Mouse (Mus musculus) myocyte (in vitro differentiated cells): ENCODE measurements around the gene Olfr1042. TPM values are rescaled to one million over a fixed set of nuclear protein-coding genes. Genes with fewer than 3 reads are reported as not detected.

Experiments used
- H3K27me3 ChIP-seq: one replicate; pipeline ENCODE4 v1.6.1; 2011; ENCODE audit not compliant: control insufficient read depth, insufficient read depth, insufficient read length
- H3K36me3 ChIP-seq: one replicate; pipeline ENCODE4 v1.6.1; 2011; ENCODE audit not compliant: control insufficient read depth, insufficient read depth
- H3K4me2 ChIP-seq: one replicate; pipeline ENCODE4 v1.6.1; 2011; ENCODE audit warnings: low read depth, control low read depth
- H3K4me3 ChIP-seq: one replicate; pipeline ENCODE4 v1.5.1; 2011; ENCODE audit warnings: mild to moderate bottlenecking, control low read depth, moderate library complexity
- H3K79me2 ChIP-seq: one replicate; pipeline ENCODE4 v1.6.1; 2011; ENCODE audit not compliant: control insufficient read depth, insufficient read depth
- H3ac ChIP-seq: one replicate; pipeline ENCODE4 v1.6.1; 2011; ENCODE audit not compliant: control insufficient read depth, insufficient read length
- E2F4 ChIP-seq: IDR thresholded peaks from one replicate; pipeline ENCODE4 v1.6.1; 2011; ENCODE audit warnings: mild to moderate bottlenecking, control low read depth, moderate library complexity; ENCODE audit not compliant: insufficient read depth
- MAX ChIP-seq: IDR thresholded peaks from one replicate; pipeline ENCODE4 v1.6.1; 2011; ENCODE audit warnings: low read depth, mild to moderate bottlenecking, control low read depth
- MYOD1 ChIP-seq, 3 experiments: IDR thresholded peaks; one replicate each; pipeline ENCODE4 v1.6.1; 2011; ENCODE audit warnings: control low read depth in 2 of 3, low read depth in 2 of 3, mild to moderate bottlenecking in 2 of 3, moderate library complexity in 1 of 3; ENCODE audit not compliant: insufficient read length in 2 of 3, control insufficient read depth in 1 of 3
- MYOG ChIP-seq, 3 experiments: IDR thresholded peaks; one replicate each; pipeline ENCODE4 v1.6.1; 2011; ENCODE audit warnings: control low read depth in 2 of 3, low read depth in 2 of 3, mild to moderate bottlenecking in 2 of 3; ENCODE audit not compliant: insufficient read length in 2 of 3, control insufficient read depth in 1 of 3, insufficient read depth in 1 of 3
- POLR2AphosphoS2 ChIP-seq: IDR thresholded peaks from one replicate; pipeline ENCODE4 v1.6.1; 2011; ENCODE audit warnings: low read depth, control low read depth; ENCODE audit not compliant: insufficient read length
- USF1 ChIP-seq: IDR thresholded peaks from one replicate; pipeline ENCODE4 v1.6.1; 2011; ENCODE audit warnings: low read depth, mild to moderate bottlenecking, control low read depth, moderate library complexity
- polyA plus RNA-seq: library from polyadenylated mRNA; unstranded; fragments of >200 nt; fragmentation: generic; extraction: Trizol; gene quantifications from one replicate; pipeline ENCODE4 v1.2.1, GENCODE M21; 2012; ENCODE audit warnings: missing spikeins

Olfr1042 gene
- polyA plus RNA-seq, 1 experiment = not detected

DNA sequence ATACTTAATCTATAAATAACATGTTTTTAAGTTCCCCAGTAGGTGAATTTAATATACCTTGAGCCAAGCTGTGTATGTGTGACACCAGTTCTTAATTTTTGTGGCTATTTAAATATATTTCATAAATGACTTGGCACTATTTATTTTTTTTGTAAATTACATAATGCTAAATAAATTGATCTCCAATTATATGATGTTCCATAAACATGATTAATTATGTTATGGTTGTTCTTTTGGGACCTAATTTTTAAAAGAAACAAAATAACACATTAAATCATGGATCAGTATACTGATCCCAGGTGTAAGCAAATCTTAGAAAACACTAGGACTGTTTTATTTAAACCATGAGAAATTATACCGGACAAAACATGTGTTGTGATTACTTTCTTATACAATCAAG lies 25.8 kb downstream of the Olfr1042 start, which contains the start of gene Olfr1039:
Gene Olfr1039, minus strand, starts transcription at position 101 of the 400 bp plus-strand sequence.
- TF ChIP-seq MAX = no peak
- TF ChIP-seq E2F4 = no peak
- TF ChIP-seq USF1 = no peak
- TF ChIP-seq MYOD1 (IDR thresholded peaks at IDR 0.05; ENCODE audit: control insufficient read depth in 1 of 3, insufficient read length in 2 of 3, low read depth in 2 of 3) = no peak
- TF ChIP-seq POLR2AphosphoS2 = no peak
- TF ChIP-seq MYOG (IDR thresholded peaks at IDR 0.05; ENCODE audit: control insufficient read depth in 1 of 3, insufficient read depth in 1 of 3, insufficient read length in 2 of 3, low read depth in 2 of 3) = no peak
- Histone ChIP-seq H3ac (no peak within 1 kb of the TSS), H3K4me2 (no peak within 1 kb of the TSS), H3K79me2 (no peaks in the 10 kb centered on the region), H3K27me3 (no peaks in the 10 kb centered on the region), H3K4me3 (no peak within 1 kb of the TSS), H3K36me3 (no peaks in the 10 kb centered on the region)

Other genes starting within 250 kb of the Olfr1042 start
- not detected for gene Olfr1025-ps1, start 246.6 kb downstream of the Olfr1042 start, polyA plus RNA-seq
- gene Olfr1026, start 240.3 kb downstream of the Olfr1042 start, polyA plus RNA-seq = not detected
- gene Olfr1028, start 211.4 kb downstream of the Olfr1042 start, polyA plus RNA-seq = not detected
- gene Olfr1029, start 187.9 kb downstream of the Olfr1042 start, polyA plus RNA-seq = not detected
- not detected for gene Olfr1030, start 182.6 kb downstream of the Olfr1042 start, polyA plus RNA-seq
- gene Olfr1031, start 171.5 kb downstream of the Olfr1042 start, polyA plus RNA-seq = not detected
- not detected for gene Olfr1032, start 156.3 kb downstream of the Olfr1042 start, polyA plus RNA-seq
- not detected for gene Olfr1033, start 141.2 kb downstream of the Olfr1042 start, polyA plus RNA-seq
- not detected for gene Olfr1034, start 116.0 kb downstream of the Olfr1042 start, polyA plus RNA-seq
- not detected for gene Olfr1036, start 87.8 kb downstream of the Olfr1042 start, polyA plus RNA-seq
- not detected for gene Olfr1037, start 74.5 kb downstream of the Olfr1042 start, polyA plus RNA-seq
- not detected for gene Olfr1039, start 25.9 kb downstream of the Olfr1042 start, polyA plus RNA-seq
- gene Olfr1040, start 15.1 kb downstream of the Olfr1042 start, polyA plus RNA-seq = not detected
- gene Olfr1043, start 5.7 kb upstream of the Olfr1042 start, polyA plus RNA-seq = not detected
- gene Olfr1044, start 16.0 kb upstream of the Olfr1042 start, polyA plus RNA-seq = not detected
- not detected for gene Olfr52, start 23.8 kb upstream of the Olfr1042 start, polyA plus RNA-seq
- not detected for gene Olfr1045, start 41.2 kb upstream of the Olfr1042 start, polyA plus RNA-seq
- not detected for gene Olfr1046, start 57.5 kb upstream of the Olfr1042 start, polyA plus RNA-seq
- not detected for gene Olfr1047, start 69.6 kb upstream of the Olfr1042 start, polyA plus RNA-seq
- not detected for gene Olfr1048, start 78.5 kb upstream of the Olfr1042 start, polyA plus RNA-seq
- not detected for gene Olfr1049, start 96.5 kb upstream of the Olfr1042 start, polyA plus RNA-seq
- gene Olfr1051, start 117.2 kb upstream of the Olfr1042 start, polyA plus RNA-seq = not detected
- not detected for gene Olfr1052, start 130.6 kb upstream of the Olfr1042 start, polyA plus RNA-seq
- not detected for gene Olfr1053, start 153.4 kb upstream of the Olfr1042 start, polyA plus RNA-seq
- gene Olfr1054, start 173.6 kb upstream of the Olfr1042 start, polyA plus RNA-seq = not detected
- not detected for gene Olfr1055, start 188.4 kb upstream of the Olfr1042 start, polyA plus RNA-seq
- gene Olfr1056, start 200.6 kb upstream of the Olfr1042 start, polyA plus RNA-seq = not detected
- not detected for gene Olfr1057, start 216.6 kb upstream of the Olfr1042 start, polyA plus RNA-seq
- not detected for gene Olfr1058, start 226.7 kb upstream of the Olfr1042 start, polyA plus RNA-seq